Mouse (Mus musculus) hematopoietic multipotent progenitor cell, adult 10-12 weeks (in vitro differentiated cells): ENCODE results near the gene Ptprq. TPM values are rescaled to one million over a fixed set of nuclear protein-coding genes. Genes with fewer than 3 reads are reported as not detected.

Source experiments
- polyA plus RNA-seq: library from polyadenylated mRNA; stranded (reverse); fragments of >175 nt; gene quantifications from 2 replicates; pipeline ENCODE4 v1.2.3, GENCODE M21; 2012; ENCODE audit warnings: low replicate concordance

Gene Ptprq
- polyA plus RNA-seq: not detected in 2 replicates

DNA sequence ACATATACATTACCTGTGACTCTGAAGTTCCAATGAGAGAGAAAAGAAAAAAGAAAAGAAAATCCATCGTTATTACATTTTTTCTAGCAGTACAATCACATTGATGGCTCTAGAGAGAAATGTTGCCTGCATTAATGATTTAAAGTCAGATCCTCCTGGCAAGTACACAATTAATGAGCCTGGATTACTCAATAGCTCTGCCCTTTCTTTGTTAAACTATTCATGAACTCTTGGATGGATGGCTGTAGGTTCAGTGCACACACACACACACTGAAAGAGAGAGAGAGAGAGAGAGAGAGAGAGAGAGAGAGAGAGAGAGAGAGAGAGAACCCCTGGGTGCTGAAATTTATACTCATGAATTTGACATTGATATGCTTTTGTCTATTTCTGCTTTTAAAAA lies at the start of gene Ptprq:
Ptprq (minus strand) TSS at position 246 of the 400 bp plus-strand sequence.

DNA sequence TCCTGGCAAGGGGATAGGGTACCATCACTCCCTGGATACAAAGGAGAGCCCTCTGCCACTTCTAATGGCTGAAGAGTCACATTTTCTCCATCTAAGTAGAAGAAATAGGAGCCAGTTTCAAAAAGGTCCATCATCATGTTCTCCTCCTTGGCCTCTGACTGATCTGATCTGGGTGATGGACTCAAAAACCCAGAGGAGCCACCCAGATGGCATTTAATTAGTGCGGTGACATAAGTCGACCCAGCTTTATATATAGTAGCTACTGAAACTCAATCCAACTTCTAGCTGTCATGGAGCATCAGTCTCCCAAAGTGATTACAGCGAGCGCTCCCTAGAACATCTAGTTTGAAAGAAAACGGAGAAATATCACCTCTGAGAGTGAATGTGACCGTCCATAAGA lies 225.3 kb downstream of the Ptprq start, which contains the start of gene Myf6:
Myf6 (minus strand) TSS at position 170 of the 400 bp plus-strand sequence.

GRCm38 (mm10) chr10:107485870-107486269 lies 234.0 kb downstream of the Ptprq start, which contains the start of gene Myf5:
Gene Myf5 (minus strand): TSS chr10:107486134.

Other genes starting within 250 kb of the Ptprq start
- gene Myf5, start 233.9 kb downstream of the Ptprq start, polyA plus RNA-seq: not detected in 2 replicates
- not detected in 2 replicates for gene Myf6, start 225.3 kb downstream of the Ptprq start, polyA plus RNA-seq
- gene Otogl, start 192.1 kb upstream of the Ptprq start, polyA plus RNA-seq: not detected in 2 replicates